Mouse (Mus musculus): Measurements from ENCODE around the gene Eda.
A peak's percentile ranks its signal among the peaks of the same experiment; 100 is the strongest.

The Eda gene

DNA sequence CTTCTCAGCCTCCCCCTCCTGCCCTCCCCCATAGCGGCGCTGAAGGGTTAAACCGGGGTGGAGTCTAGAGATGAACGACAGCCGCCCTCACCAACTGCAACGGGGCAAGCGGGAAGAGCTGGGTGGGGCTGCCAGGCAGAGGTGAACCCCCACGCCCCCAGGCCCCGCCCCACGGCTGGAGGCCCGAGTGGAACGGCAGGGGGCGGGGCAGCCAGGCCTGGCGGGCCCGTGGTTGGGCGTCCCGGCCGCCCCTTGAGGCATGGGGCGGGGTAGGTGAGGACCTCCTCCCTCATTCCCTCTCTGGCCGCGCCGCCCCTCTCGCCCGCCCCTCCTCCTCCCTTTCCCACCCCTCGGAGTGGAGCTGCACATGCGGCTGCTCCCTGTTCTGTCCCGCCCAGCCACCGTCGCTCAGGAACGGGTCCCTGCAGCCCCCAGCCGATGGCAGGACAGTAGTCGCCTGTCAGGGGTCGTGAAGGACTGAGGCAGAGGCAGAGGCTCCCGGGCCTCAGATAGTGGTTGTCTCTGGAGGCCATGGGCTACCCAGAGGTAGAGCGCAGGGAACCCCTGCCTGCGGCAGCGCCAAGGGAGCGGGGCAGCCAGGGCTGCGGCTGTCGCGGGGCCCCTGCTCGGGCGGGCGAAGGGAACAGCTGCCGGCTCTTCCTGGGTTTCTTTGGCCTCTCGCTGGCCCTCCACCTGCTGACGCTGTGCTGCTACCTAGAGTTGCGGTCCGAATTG lies at the start of gene Eda:
Eda (plus strand) TSS at position 357 of the 735 bp plus-strand sequence.
- DNase-seq (ENCODE audit: low spot score), result peak; percentile 62

DNA sequence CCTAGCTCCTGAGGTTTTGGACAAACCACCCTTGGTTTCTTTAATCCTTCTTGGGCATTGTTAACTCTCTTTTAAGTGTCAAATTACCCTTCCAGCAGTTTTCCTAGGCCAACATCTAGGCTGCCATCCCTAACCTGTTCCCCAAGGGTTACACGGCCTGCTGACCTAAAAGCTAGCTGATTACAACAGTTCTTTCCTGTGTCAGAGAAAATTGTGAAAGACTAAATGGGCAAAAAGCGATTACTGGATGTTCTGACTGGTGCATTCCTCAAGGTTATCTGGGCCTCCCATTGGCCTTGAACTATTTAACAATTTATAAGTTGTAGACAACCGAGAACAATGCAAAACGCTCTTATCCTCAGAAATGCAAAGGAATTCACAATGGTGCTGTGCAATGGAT lies 14.4 kb upstream of the Eda start:
- no peak for DNase-seq (ENCODE audit: low spot score)

DNA sequence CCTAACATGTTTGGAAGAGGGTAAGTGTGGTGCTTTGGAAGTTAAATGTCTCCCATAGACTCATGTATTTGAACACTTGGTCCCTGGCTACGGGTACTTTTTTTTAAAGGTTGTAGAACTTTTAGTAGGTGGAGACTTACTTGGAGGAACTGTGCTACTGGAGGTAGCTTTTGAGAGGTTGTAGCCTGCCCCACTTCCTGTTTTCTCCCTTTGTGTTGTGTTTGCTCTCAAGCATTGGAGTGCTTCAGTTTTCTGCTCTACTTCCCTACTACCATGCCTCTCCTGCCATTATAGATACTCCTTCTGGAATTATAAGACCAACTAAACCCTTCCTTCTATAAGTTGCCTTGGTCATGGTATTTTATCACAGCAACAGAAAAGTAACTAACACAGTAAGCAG lies 5.3 kb upstream of the Eda start:
- no peak for DNase-seq (ENCODE audit: low spot score)

DNA sequence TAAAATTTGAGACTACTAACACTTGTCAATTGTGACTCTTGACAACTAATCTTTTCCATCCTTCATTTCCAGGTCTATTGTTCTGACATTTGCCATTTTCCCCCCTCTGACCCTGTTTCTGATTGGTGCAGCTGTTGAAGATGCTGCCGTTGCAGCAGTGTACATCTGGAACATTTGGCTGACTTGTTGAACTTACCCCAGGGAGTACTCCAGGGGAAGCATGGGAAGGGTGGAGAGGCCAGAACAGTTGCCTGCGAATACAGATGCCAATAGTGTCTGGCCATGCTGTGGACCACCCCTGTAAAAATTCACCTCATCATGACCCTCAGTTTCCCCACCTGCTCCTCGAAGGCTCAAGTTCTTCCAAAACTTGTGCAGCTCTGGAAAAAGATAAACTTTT lies 1.0 kb upstream of the Eda start:
- no peak for DNase-seq (ENCODE audit: low spot score)

DNA sequence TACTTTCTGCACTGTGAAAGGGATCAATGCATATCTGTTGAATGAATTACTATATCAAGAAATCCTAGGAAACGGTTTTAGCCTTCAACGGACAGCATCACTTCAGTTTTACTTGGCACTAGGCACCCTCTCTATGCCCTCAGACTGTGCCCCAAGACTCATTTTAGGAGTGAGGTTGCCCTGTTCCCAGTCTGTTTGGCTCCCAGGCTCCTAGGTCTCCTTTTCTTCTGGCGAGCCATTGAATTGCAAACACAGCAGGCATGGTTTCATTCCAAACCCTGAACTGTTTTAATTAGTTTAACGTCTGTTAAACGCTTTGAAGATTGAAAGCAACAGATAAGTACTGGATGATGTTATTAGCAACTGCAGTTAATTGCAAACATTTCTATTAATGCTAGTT lies 603 bp upstream of the Eda start:
- no peak for DNase-seq (ENCODE audit: low spot score)

DNA sequence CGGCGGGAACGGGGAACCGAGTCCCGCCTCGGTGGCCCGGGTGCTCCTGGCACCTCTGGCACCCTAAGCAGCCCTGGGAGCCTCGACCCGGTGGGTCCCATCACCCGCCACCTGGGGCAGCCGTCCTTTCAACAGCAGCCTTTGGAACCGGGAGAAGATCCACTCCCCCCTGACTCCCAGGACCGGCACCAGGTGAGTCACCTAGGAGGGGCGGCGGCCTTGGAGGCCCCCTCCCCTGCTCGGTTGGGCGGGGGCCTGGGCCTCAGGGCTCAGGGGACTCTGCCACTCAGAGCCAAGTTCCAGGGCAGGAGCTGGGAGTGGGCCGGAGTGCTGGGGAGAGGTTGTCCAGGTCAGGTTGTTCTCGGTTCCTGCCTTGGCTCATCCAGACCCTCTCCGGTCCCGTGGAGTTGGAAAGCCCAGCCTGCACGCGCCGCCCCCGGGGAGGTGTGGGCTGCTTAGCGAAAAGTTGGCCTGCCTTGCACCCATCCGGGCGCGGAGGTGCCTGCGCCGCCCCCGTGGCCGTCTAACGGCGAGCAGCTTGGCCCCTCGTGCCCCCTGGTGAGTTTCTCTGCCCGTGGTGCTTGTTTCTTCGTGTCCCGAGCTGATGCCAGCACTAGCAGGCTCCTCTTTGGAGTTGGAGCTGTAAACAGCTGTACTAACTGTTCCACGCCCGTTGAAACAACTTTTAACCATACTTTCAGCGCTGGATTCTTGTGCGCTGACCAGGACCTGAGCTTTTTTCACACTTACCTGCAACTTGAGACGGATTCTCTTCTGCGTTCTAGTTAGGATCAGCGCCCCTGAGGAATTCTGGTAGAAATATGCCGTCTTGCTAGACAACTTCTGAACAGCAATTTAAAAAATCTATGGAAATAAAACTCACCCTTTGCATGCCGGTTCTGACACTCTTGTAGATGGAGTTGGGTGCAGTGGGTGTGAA lies 849 bp downstream of the Eda start:
- peak; percentile 5 for DNase-seq (ENCODE audit: low spot score)

DNA sequence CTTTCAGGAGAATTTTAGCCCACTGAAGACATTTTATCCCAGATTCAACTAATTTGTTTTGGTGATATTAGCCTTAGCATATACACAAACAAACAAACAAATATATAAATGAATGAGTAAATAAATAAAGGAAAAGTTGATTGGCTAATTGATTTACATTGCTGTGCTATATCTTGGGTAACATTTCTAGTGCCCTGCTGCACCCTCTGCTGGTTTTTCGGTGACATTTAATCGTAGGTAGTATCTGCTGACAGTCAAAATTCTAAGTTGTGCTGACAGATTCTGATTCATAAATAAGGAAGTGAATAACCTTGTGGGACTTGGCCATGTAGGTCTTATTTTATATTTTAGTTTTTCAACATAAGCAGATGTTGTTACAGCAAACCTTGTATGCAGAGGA lies 2.9 kb downstream of the Eda start:
- no peak for DNase-seq (ENCODE audit: low spot score)

DNA sequence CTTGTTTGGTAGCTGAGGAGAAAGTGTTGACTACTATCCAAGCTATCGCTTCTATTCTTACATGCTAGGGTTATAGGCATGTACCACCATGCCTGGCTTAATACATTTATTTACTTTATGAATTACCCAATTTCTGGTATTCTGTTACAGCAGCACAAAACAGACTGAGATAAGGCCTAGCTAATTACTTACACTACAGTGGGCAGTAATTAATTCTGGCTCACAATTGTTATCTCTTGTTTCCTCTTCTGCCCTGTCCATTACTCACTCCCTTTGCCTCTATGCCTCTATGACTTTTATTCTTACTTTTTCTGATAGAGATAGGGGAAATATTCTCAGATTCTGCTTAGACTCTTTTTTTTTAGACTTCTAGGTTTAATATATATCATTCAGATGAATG lies 18.0 kb downstream of the Eda start:
- no peak for DNase-seq (ENCODE audit: low spot score)

DNA sequence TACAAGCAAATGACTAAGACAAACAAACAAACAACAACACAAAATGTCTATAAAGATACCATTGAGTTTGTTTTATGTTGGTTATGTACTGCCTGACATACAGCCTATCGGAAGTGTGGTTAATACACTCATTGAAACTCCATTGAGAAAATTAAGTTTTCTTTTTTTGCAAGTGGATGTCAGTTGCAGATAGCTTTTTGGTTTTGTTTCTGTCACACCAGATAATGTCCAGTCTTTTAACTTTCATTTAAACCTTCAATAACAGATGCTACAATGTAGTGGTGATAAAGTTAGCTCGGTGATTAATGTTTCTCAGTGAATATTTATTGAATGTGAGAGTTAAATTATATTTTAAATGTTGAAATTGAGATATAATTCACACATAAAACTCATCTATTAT lies 23.9 kb downstream of the Eda start:
- no peak for DNase-seq (ENCODE audit: low spot score)

DNA sequence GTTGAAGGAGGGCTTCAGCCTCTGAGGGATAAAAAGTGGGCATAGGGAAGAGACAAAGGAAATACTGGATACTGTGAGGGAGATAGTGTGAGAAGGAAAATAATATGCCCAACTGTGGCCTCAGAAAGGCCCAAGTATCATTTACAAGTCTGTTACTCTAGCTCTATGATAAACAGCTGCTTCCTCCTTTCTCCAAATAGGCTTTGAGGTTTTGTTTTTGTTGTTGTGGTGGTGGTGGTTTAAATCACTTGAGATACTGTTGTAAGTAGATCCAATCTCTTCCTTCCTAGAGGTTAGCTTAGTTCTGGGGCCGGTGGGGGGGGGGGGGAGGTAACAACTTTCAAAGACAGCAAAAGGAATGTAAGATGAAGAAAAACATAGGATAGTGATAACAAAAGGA lies 143.0 kb downstream of the Eda start:
- DNase-seq (ENCODE audit: low spot score), result no peak

DNA sequence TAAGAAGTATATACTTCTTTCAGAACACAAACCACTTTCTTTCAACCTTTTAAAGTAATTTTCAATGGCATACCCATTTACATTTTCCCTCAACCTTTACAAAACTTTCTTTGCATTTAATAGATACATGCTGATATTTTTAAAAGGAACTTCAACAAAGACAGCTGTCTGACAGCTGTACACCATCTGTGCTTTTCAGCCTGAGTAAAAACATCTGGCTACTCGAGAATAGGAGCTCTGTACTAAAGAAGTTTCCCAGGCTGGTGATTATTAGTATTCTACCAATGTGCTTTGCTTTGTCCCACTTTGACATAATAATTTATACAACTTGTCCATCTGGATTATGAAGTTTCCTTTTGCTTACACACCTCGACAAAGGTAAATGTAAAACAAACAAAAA lies 219.9 kb downstream of the Eda start:
- DNase-seq (ENCODE audit: low spot score), result no peak

DNA sequence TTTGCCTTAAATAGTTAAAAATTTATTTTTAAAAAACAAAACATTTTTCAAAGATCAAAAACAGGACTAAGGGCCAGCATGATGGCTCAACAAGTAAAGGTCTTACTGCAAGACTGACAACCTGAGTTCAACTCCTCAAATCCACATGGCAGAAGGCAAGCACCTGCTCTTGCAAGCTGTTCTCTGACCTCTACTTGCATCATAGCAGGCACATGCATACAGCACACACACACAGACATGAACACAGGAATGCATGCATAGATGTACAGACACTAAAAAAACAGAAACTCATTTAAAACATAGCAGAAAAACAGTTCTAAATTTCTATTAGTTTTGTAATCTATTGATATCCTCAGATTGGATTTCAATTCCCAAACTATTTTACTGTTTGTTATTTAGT lies 338.2 kb downstream of the Eda start:
- no peak for DNase-seq (ENCODE audit: low spot score)

DNA sequence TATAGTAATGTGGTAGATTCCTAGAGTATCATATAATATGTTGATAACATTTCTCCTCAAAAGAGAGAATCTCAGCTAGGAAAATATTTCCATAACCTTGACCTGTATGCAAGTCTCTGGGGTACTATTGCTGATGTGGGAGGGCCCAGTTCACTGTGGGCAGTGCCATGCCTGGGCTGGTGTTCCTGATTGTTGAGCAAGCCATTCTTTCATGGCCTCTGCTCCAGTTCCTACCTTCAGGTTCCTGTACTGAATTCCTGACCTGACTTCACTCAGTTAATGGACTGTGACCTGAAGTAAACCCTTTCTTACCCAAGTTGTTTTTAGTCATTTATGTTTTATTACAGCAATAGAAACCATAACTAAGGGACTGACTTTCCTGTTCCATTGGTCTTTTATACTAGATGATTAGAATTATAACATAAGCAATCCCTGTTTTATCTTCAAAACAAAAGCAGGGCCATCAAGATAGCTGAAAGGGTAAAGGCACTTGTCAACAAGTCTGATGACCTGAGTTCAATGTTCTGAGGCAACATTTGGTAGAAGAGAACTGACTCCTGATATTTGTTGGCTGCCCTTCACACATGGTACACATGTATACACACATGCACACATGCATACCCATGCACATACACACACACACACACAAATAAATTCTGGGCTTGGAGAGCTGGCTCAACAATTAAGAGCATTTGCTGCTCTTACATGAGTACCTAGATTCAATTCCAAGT lies 338.9 kb downstream of the Eda start:
- DNase-seq (ENCODE audit: low spot score), result no peak

DNA sequence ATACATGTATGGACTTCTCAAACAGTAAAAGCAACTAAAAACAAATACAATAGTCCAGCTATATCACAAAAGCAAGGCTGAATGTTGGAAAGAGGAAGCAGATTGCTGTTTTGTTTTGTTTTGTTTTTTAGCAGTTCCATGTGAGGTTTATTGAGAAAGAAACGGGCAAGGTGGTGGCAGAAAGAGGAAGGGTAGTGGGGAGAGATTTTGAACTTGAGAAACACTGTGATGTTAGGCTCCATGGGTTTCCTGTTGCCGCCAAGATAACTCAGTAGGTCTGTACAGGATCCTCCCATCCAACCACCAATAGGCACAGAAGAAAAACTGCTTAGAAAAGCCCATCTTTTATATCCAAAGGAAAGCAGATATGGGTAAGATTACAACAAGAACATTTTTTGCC lies 365.3 kb downstream of the Eda start:
- no peak for DNase-seq (ENCODE audit: low spot score)

DNA sequence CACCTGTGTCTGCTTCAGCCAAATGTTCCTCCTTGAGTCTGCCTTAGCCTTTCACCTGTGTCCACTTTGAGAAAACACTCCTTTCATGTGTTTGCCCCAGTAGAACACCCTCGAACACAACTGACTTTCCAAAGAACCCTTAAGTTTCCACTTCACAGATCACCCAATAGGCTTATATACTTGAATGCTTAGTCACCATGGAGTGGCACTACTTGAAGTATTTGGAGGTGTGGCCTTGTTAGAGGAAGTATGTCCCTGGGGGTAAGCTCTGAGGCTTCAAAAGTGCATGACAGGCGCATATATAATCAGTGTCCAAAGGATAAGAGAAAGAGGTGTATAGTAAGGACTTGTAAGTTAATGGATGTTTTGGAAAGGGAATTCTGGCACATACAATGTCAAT lies 369.0 kb downstream of the Eda start:
- no peak for DNase-seq (ENCODE audit: low spot score)

DNA sequence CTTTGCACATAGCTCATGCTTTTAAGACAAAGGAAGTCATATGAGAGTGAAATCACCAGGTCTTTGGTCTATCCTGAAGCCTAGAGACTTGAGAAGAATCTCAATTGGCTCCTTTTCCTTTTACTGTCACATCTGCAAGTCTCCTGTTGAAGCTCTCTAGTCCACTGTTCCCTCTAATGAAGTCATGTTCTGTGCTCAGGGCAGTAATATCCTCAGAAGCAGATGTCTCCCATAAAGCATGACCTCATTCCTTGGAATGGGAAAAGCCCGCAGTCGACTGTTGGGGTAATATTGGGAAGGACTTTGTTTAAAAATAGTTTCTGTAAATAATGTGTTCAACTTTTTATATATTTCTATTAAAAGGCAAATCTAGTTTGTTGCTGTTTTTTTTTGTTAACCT lies 381.6 kb downstream of the Eda start:
- no peak for DNase-seq (ENCODE audit: low spot score)

DNA sequence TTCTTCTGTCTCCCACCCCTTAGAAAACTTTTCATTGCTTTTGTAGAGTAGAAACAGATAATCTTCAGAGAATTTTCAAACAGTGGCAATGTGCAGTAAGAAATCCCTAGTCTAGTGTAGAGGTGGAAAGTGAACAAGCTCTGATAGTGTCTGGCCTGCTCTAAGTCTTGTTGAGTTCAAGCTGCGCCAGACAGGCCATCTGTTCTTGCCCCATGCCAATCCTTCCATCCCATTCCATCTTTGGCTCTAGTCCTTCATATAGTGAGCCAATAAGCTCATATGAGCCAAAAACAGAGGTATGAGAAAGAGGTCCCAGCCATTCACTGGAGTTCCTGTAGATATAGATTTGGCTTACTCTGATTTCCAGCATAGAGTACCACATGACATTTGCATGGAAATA lies 414.5 kb downstream of the Eda start:
- no peak for DNase-seq (ENCODE audit: low spot score)

DNA sequence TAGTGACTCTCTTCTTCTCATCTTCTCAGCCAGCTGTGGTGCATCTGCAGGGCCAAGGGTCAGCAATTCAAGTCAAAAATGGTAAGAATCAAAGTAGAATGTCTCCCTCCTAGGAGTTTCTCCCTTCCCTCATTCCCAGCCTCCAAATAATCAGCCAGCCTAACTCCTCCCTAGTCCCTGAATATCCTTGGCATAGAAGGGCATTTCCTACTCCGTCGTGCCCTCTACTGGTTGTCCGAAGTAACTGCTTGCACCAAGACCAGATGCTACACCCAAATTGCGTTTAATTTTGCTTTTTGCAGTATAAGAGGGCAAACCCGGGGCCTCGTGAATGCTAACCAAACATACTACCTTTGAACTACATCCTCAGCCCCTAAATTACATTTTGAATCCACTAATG lies 416.9 kb downstream of the Eda start:
- DNase-seq (ENCODE audit: low spot score), result no peak

DNA sequence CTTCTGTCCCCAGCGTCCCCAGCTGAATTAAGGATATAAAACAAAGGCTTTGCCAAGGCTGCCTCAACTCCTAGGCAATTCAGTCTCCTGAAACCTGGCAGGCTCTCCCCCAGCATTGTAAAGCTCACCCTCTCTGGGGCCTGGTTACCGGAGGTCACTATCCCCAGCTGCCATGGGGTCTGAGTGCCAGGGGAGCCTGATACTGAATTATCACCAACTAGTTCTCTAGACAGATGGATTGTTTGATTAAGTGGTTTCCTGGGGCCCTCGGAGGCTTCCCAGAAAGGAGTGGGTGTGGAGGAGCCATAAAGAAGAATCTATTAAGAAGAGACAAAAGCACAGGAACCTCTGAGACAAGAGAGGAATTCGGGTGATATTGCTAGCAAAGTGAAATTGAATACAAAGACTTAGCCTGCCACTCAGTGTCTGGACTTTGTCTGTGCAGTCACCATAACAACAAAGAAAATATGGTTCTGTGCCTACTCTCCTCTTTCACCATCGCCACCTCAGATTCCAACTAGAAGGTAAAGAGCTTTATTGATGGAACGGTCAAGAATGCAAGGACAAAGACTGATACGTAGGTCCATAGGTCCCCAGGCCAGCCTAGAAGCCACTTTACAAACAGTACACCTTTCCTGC lies 418.9 kb downstream of the Eda start:
- DNase-seq (ENCODE audit: low spot score), result no peak

DNA sequence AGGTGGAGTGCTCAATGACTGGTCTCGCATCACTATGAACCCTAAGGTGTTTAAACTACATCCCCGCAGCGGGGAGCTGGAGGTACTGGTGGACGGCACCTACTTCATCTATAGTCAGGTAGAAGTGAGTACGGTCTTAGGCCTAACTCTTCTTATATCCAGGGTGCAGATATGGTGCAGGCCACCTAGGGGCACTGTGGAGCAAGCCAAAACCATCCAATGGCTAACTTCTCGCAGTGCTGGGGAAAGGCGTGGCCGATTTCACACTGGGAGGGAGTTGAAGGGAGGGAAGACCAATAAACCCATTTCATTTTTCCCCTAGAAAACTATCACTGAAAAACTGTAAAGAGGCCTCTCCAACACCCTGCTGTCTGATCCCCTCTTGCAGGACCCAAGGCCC lies 419.6 kb downstream of the Eda start:
- DNase-seq (ENCODE audit: low spot score), result no peak

DNA sequence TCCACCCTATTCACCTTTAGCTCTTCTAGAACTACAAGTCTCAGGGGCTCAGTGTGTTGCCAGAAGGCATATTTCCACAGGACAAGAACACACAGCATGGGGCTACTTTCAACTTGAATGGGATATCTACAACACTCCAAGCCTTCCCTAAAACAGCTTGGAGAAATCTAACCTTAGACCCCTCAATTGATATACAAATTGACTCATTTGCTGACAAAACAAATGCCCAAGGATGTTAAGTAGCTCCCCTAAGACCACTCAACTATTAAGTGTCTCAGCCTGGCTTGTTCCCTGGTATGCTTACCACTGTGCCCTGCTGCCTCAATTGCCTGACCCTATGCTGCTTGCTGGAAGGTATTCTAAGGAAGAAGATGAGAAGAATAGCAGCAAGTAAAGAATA lies 425.5 kb downstream of the Eda start:
- DNase-seq (ENCODE audit: low spot score), result no peak

DNA sequence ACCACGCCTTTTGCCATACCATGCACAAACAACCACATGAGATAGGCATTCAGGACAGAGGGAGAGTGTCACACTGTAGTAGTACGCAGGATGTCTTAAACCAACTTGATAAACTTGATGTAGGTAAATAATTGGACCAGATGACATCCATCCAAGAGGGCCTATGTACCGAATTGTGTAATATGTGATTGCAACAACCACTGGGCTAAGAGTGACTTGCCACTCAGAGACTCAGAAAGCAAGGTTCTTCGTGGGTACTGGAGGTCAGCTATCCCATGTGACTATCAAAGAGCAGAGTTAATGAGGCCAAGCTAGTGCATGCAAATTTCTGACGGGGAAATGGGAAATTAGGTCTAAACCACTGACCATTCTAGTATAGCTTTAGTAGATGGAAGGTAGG lies 426.3 kb downstream of the Eda start:
- no peak for DNase-seq (ENCODE audit: low spot score)
